Mouse (Mus musculus) hematopoietic stem cell, adult 5-6 weeks (primary cell): Measurements from ENCODE around the gene Itgb8. TPM values are rescaled to one million over a fixed set of nuclear protein-coding genes. Genes with fewer than 3 reads are reported as not detected.
A peak's percentile ranks its signal among the peaks of the same experiment; 100 is the strongest.

Experiments
- ATAC-seq, 2 experiments: fragments of 125-278 bp in 1 of 2; replicated peaks in 1 of 2; 2 replicates each; pipeline ENCODE4 v1.8.0; 2016 to 2017; ENCODE audit warnings: inconsistent platforms in 2 of 2, mild to moderate bottlenecking in 2 of 2, moderate number of reproducible peaks in 2 of 2, low read depth in 1 of 2, moderate TSS enrichment in 1 of 2; ENCODE audit not compliant: low FRiP score in 2 of 2, poor library complexity in 2 of 2, severe bottlenecking in 2 of 2, insufficient read depth in 1 of 2, low TSS enrichment in 1 of 2
- total RNA-seq: library from RNA; stranded (forward); fragments of 172-1452, 232-1000 nt; gene quantifications from 2 replicates; pipeline ENCODE4 v1.2.3, GENCODE M21; 2017

Gene Itgb8
- total RNA-seq, 1 experiment from 2014 or later: not detected

DNA sequence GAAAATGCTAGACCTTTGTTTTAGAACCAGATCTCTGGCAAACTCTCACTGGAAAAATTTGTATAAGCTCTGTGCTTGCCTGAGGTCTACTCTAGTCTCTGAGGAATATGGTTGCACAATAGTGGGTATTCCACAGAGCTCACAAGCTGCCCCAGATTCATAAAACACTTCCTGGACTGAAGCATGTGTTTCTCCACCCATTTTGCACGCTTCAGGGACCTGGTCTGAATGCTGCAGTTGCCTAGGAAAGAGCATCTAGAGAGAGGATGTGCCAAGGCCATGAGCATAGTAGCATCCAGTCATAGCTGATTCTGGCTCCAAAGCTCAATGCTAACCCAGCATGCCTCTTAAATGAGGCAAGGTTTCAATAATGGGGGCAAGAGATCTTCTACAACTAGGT lies 74.4 kb downstream of the Itgb8 start:
- no peak for ATAC-seq

DNA sequence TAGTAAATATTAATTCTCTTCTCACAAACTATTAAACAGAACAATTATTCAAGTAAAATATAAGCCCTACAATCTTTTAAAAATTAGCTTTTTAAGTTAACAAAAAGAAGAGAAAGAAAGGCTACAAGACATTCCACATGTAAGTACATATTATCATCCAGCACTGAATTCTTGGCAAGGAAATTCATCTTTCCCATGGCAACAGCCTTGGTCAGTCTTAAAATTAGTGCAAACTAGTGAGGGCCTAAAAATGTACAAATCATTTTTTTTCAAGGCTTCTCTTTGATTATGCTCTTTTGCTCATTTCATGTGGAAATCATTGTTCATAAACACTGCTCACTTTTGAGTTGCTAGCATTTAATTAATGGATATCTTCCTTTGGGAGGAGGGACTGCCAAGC lies 77.8 kb downstream of the Itgb8 start:
- ATAC-seq: no peak

DNA sequence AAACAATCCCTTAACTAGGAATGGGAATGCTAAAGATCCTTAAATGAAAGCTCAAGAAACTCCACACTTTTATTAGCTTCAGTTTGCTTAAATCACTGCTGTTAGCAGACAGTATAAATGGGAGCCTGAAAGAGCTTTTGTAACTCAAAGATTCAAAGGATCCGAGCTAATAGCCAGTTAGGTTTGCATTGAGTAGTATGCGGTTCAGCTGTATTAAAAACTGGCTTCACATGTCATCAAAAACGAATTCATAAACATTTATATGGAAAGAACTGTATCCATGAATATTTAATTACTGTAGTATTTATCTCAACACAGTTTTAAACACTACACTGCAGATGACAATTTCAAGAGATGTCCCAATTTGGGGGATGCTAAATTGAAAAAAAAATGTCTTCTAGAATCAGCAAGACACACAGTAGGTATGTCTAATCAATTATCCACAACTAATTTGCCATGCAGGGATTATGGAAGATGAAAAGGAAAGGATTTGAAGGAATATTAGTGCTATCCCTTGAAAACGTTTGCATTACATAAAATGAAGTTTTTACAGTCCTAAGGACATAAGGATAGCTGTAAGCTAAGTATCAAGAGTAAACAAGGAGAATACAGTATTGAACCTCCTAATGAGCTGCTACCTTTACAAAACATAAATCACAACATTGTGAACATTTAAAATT lies 79.2 kb downstream of the Itgb8 start:
- no peak for ATAC-seq

DNA sequence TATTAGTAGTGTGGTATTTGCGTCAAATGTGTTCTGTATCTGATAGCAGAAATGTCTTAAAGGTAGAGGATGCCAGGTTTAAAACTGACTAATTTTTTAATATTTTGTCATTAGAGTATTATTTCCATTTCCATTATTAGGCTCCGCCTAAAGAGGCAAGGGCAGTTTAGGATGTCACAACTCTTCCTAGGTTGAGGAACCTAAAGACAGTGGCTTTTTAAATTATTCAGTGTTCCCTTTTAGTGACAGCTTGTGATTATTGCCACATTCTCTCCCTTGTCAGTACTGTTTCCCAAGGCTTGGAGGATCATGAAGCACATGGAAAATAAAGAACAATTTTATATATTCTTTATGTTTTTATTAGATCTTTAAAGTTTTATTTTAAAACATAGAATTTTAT lies 80.9 kb downstream of the Itgb8 start:
- peak in 1 of 2 experiments; percentile 69; a peak in 1 of 4 replicates for ATAC-seq

- peak; percentile 87 to 93 for ATAC-seq
Observed at GRCm38 (mm10) chr12:119157068-119157467, 81.5 kb downstream of the Itgb8 start.

DNA sequence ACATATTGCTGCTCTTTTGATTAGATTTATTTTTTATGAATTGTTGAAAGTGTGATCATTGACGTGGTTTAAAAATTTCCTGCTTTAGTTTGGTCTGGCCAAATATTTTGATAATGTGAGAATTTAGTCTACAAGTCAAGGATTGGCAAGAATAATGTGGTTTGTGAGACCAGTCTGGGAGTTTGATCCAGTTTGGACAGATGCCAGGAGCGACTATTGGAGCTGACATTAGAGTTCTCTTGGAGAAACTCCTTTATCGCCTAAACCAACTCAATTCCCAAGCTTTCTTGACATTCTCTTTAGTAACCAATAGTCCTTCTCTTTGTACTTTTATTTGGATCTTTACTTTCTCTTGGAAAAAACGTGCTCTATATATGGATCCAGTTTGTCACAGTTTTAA lies 83.0 kb downstream of the Itgb8 start:
- ATAC-seq: no peak

DNA sequence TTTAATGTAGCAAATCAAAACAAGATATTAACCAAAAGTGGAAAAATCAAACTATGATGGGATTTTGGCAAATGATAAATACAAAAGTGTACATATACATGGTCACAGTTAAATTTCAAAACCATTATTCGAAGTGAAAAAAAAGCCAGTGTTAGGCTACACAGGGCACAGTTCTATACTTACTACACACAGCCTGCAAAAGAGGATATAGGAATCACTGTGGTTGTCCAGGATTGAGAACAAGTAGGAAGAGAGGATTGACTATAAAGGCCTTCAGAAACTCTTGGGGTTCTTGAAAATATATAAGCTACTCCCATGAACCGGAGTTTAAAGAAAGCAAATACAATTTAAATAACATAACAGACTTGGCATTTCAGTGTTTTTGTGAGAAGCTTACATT lies 87.6 kb downstream of the Itgb8 start:
- ATAC-seq: no peak

GRCm38 (mm10) chr12:119147753-119148152 lies 90.8 kb downstream of the Itgb8 start:
- peak; percentile 56 to 69; a peak in 3 of 4 replicates for ATAC-seq

GRCm38 (mm10) chr12:119146031-119146430 lies 92.6 kb downstream of the Itgb8 start:
- no peak for ATAC-seq

DNA sequence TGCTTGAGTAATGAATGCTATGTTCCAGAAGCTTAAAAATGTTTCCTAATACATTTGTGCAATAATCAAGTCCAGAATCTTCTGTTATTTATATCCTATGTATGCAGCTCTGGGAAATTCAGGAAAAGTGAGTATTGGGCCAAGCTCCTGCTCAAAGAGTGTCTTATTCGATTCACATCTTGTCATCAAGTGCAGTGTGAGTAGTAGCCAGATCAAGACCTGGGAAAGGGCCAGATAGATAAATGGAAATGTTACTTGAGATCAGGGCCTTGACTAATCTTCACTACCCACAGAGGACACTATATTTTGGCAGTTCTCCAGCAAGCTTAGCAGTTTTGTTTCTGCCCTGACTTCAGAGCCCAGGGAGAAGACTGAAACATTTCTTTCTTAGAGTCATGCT lies 100.7 kb downstream of the Itgb8 start:
- ATAC-seq: no peak

- ATAC-seq: peak; percentile 91 to 95
Observed at GRCm38 (mm10) chr12:119113522-119114135, 125.0 kb downstream of the Itgb8 start.

DNA sequence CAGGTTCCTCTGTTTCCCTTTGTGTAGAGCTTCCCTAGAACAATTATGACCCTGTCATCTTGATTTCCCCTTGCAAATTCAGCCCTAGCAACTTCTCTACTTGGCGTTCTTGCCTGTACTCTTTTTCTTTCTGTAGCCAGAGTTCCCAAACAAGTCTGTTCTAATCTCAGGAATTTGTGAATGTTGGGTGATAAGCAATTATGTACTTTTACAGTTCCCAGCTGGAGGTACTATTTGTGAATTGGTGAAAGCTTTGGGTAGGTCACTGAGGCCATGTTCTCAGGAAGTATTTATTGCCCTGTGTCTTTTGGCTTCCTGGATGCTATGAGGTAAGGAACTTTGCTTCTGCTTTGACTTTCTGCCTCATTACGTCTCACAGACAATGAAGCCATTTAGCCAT lies 128.5 kb downstream of the Itgb8 start:
- no peak for ATAC-seq

Other genes with a start within 250 kb of the Itgb8 start
- not detected in 2 replicates for gene Macc1, start 75.5 kb upstream of the Itgb8 start, total RNA-seq